Mouse (Mus musculus): ENCODE data around the gene Stambp. TPM values are rescaled to one million over a fixed set of nuclear protein-coding genes. Genes with fewer than 3 reads are reported as not detected.
A peak's percentile ranks its signal among the peaks of the same experiment; 100 is the strongest.

The Stambp gene
- polyA plus RNA-seq, 1 experiment, result 3.7 TPM

GRCm38 (mm10) chr6:83532608-83533007 is 39.9 kb downstream of the Stambp start:
- no peak overlapping the region for H3K4me3 ChIP-seq (replicated peaks)
- H3K27me3 ChIP-seq (replicated peaks), result peaks cover 52% of the 10 kb centered on the region
- peaks cover 3% of the 10 kb centered on the region; the same call in 1 of the 2 replicates for H3K4me1 ChIP-seq
- H3K36me3 ChIP-seq (replicated peaks; ENCODE audit: low read length), result no peaks in the 10 kb centered on the region
- 0 out of 2 replicates have a peak, but pooled peaks cover 4% of the 10 kb centered on the region for H3K9me3 ChIP-seq
- TF ChIP-seq FLI1 (IDR thresholded peaks at IDR 0.05; ENCODE audit: low read length), result no peak

- peaks cover 28% of the 10 kb centered on the region for H3K4me1 ChIP-seq
These were observed 49.3 kb downstream of the Stambp start for GRCm38 (mm10) chr6:83523194-83523593.

GRCm38 (mm10) chr6:83521784-83522183 is 50.7 kb downstream of the Stambp start:
- peaks cover 29% of the 10 kb centered on the region for H3K4me1 ChIP-seq
- no peak overlapping the region for H3K4me3 ChIP-seq (replicated peaks)
- peaks cover 19% of the 10 kb centered on the region for H3K9me3 ChIP-seq
- no peaks in the 10 kb centered on the region for H3K36me3 ChIP-seq (replicated peaks; ENCODE audit: low read length)
- TF ChIP-seq FLI1 (IDR thresholded peaks at IDR 0.05; ENCODE audit: low read length) (no peak), GATA1 (IDR thresholded peaks at IDR 0.05; ENCODE audit: borderline replicate concordance, low read length) (no peak)
- peaks cover 22% of the 10 kb centered on the region for H3K27me3 ChIP-seq (replicated peaks)

More at GRCm38 (mm10) chr6:83523194-83523593, 49.3 kb downstream of the Stambp start:
- peaks cover 27% of the 10 kb centered on the region for H3K27me3 ChIP-seq (replicated peaks)
- H3K36me3 ChIP-seq (replicated peaks; ENCODE audit: low read length), result no peaks in the 10 kb centered on the region
- H3K9me3 ChIP-seq, result peaks cover 20% of the 10 kb centered on the region
- H3K4me3 ChIP-seq (replicated peaks), result no peak overlapping the region
- TF ChIP-seq GATA1 (IDR thresholded peaks at IDR 0.05; ENCODE audit: borderline replicate concordance, low read length) (no peak), FLI1 (IDR thresholded peaks at IDR 0.05; ENCODE audit: low read length) (no peak)

DNA sequence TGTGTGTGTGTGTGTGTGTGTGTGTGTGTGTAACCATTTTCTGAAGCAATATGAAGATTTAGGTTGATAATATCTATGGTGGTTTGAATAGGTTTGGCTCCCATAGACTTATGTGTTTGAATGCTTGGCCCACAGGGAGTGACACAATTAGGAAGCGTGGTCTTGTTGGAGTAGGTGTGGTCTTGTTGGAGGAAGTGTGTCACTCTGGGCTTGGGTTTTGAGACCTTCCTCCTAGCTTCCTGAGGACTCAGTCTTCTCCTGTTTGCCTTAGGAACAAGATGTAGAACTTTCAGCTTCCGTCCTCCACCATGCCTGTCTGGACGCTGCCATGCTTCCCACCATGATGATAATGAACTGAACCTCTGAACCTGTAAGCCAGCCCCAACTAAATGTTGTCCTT is 53.9 kb downstream of the Stambp start:
- Histone ChIP-seq H3K4me3 (replicated peaks) (no peak overlapping the region), H3K27me3 (replicated peaks) (peaks cover 26% of the 10 kb centered on the region)

GRCm38 (mm10) chr6:83515172-83515571 is 57.4 kb downstream of the Stambp start:
- Histone ChIP-seq H3K4me3 (replicated peaks) (no peak overlapping the region), H3K4me1 (peaks cover 23% of the 10 kb centered on the region), H3K9me3 (peaks cover 15% of the 10 kb centered on the region), H3K27me3 (replicated peaks) (peaks cover 9% of the 10 kb centered on the region), H3K36me3 (replicated peaks; ENCODE audit: low read length) (no peaks in the 10 kb centered on the region)
- TF ChIP-seq GATA1 (IDR thresholded peaks at IDR 0.05; ENCODE audit: borderline replicate concordance, low read length) (no peak), FLI1 (IDR thresholded peaks at IDR 0.05; ENCODE audit: low read length) (no peak)

More for the DNA sequence above, 53.9 kb downstream of the Stambp start:
- Histone ChIP-seq H3K36me3 (replicated peaks; ENCODE audit: low read length) (no peaks in the 10 kb centered on the region), H3K9me3 (peaks cover 19% of the 10 kb centered on the region), H3K4me1 (peaks cover 33% of the 10 kb centered on the region)
- TF ChIP-seq FLI1 (IDR thresholded peaks at IDR 0.05; ENCODE audit: low read length) (no peak), GATA1 (IDR thresholded peaks at IDR 0.05; ENCODE audit: borderline replicate concordance, low read length) (no peak)

DNA sequence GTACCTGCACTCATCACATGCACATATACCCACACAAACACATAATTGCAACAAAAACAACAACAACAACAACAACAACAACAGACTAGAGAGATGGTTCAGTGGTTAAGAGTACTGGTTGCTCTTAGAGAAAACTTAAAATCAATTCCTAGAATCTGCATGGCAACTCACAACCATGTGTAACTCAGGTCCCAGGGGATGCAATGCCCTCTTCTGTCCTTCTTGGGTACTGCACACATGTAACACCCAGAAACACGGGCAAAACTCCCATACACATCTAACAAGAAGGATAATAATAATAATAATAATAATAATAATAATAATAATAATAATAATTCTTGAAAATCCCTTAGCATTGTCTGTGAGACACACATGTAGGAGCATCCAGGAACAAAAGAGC is 60.0 kb downstream of the Stambp start:
- H3K4me1 ChIP-seq, result peaks cover 27% of the 10 kb centered on the region
- TF ChIP-seq FLI1 (IDR thresholded peaks at IDR 0.05; ENCODE audit: low read length), result no peak
- no peak for TF ChIP-seq GATA1 (IDR thresholded peaks at IDR 0.05; ENCODE audit: borderline replicate concordance, low read length)
- peaks cover 9% of the 10 kb centered on the region for H3K27me3 ChIP-seq (replicated peaks)

DNA sequence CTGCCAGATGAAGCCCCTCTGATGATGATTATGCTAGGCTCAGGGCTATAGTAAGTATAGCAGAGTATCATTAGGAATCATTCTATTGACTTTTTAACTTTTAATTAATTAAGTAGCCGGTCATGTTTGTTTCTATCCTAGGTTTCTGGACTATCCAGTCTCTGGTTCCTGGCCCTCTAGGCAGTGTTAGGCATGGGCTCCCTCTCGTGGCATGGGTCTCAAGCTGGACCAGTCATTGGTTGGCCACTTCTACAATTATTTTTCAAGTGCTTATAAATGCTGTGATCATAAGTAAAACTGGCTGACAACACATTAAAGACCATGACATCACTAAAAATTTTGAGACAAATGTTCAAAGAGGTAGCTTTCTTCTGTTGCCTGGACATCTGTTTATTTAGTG is 62.3 kb downstream of the Stambp start:
- Histone ChIP-seq H3K4me3 (replicated peaks) (no peak overlapping the region), H3K9me3 (no peaks in the 10 kb centered on the region), H3K36me3 (replicated peaks; ENCODE audit: low read length) (no peaks in the 10 kb centered on the region), H3K27me3 (replicated peaks) (peaks cover 3% of the 10 kb centered on the region), H3K4me1 (peaks cover 35% of the 10 kb centered on the region)
- TF ChIP-seq FLI1 (IDR thresholded peaks at IDR 0.05; ENCODE audit: low read length), result no peak
- no peak for TF ChIP-seq GATA1 (IDR thresholded peaks at IDR 0.05; ENCODE audit: borderline replicate concordance, low read length)

More for the DNA sequence above, 60.0 kb downstream of the Stambp start:
- H3K36me3 ChIP-seq (replicated peaks; ENCODE audit: low read length), result no peaks in the 10 kb centered on the region
- no peak overlapping the region for H3K4me3 ChIP-seq (replicated peaks)
- H3K9me3 ChIP-seq, result no peaks in the 10 kb centered on the region

GRCm38 (mm10) chr6:83509442-83509841 is 63.1 kb downstream of the Stambp start:
- H3K36me3 ChIP-seq (replicated peaks; ENCODE audit: low read length), result no peaks in the 10 kb centered on the region
- H3K4me3 ChIP-seq (replicated peaks), result no peak overlapping the region
- peaks cover 3% of the 10 kb centered on the region for H3K27me3 ChIP-seq (replicated peaks)
- TF ChIP-seq GATA1 (IDR thresholded peaks at IDR 0.05; ENCODE audit: borderline replicate concordance, low read length), result no peak
- TF ChIP-seq FLI1 (IDR thresholded peaks at IDR 0.05; ENCODE audit: low read length), result no peak
- no peaks in the 10 kb centered on the region for H3K9me3 ChIP-seq
- peaks cover 43% of the 10 kb centered on the region for H3K4me1 ChIP-seq

DNA sequence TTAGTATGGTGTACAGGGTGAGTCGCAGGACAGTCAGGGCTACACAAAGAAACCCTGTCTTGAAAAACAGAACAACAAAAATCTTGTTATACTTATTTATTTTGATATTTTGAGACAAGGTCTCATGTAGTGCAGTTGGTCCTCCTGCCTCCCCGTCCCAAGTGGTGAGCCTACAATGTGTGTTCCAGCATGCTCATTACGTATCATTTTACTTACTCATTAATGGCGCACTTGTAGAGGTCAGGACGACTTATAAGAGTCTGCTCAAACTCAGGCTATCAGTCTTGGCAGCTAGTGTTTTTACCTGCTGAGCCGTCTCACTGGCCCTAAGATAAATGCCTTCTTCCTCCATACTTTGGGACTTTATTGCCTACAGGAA is 65.4 kb downstream of the Stambp start:
- Histone ChIP-seq H3K4me1 (peaks cover 56% of the 10 kb centered on the region), H3K9me3 (no peaks in the 10 kb centered on the region), H3K4me3 (replicated peaks) (peak overlapping the region; percentile 93), H3K36me3 (replicated peaks; ENCODE audit: low read length) (peaks cover 8% of the 10 kb centered on the region), H3K27me3 (replicated peaks) (no peaks in the 10 kb centered on the region)
- TF ChIP-seq FLI1 (IDR thresholded peaks at IDR 0.05; ENCODE audit: low read length) (no peak), GATA1 (IDR thresholded peaks at IDR 0.05; ENCODE audit: borderline replicate concordance, low read length) (no peak)

- TF ChIP-seq GATA1 (IDR thresholded peaks at IDR 0.05; ENCODE audit: borderline replicate concordance, low read length), result no peak
- peak; percentile 95; the same call in 1 of the 2 replicates for TF ChIP-seq FLI1 (IDR thresholded peaks at IDR 0.05; ENCODE audit: low read length)
- H3K9me3 ChIP-seq, result no peaks in the 10 kb centered on the region
- no peaks in the 10 kb centered on the region for H3K27me3 ChIP-seq (replicated peaks)
- peak within 1 kb of the TSS; percentile 93 for H3K4me3 ChIP-seq (replicated peaks)
- peaks cover 62% of the 10 kb centered on the region for H3K4me1 ChIP-seq
- peaks cover 12% of the 10 kb centered on the region for H3K36me3 ChIP-seq (replicated peaks; ENCODE audit: low read length)
These were observed 66.0 kb downstream of the Stambp start, which contains the start of gene Dguok for GRCm38 (mm10) chr6:83506258-83507167. Gene Dguok, minus strand, starts transcription at chr6:83506969.

Measured in megakaryocyte, embryonic 14.5 days (primary cell).